Mouse (Mus musculus): ENCODE results near the gene Hist1h4h.
A peak's percentile ranks its signal among the peaks of the same experiment; 100 is the strongest.
"Not testable (repeated sequence)": the region's sequence is repeated elsewhere in the genome, so short reads cannot be mapped to it uniquely, and the experiment has no call there.

Gene Hist1h4h

GRCm38 (mm10) chr13:23535137-23536075, 4.6 kb downstream of the Hist1h4h start, which contains the start of gene Hist1h3g:
Hist1h3g (plus strand) TSS chr13:23535422.
- peak; percentile 79 to 88 for DNase-seq

DNA sequence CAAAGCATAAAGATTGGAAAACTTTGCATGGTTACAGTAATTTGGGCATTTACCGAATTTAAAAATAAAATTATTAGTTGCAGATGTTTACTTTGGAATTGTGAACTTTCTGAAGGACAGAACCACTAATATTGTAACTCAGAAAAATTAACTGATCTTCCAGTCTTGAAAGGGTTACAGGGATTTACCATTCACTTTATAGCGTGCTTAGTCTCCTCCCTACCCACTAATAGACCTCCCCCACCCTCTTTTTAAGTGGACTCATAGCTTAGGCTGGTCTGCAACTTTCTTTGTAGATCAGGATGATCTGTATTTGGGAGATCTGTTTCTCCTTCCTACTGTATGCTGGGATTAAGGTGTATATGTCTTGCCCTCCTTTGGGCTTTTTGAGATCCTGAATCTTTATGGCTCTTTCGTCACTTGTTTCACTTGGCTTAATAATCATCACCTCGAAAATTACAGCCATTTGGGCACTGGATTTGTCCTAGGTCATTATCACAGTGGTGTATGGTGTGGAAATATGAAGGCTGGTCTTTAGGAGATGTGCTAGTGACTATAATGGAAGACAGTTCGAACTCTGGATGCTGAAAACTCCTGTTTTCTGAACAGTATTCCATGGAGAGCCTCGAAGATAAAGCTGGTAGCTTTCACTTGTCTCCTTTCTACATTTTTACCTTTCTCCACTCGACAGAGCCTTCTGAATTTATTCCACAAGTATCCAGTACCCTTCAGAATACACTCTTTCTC, 5.4 kb downstream of the Hist1h4h start:
- DNase-seq, result no peak

GRCm38 (mm10) chr13:23537006-23537710, 6.3 kb downstream of the Hist1h4h start:
- no peak for DNase-seq

GRCm38 (mm10) chr13:23538249-23538648, 7.4 kb downstream of the Hist1h4h start:
- no peak for DNase-seq

DNA sequence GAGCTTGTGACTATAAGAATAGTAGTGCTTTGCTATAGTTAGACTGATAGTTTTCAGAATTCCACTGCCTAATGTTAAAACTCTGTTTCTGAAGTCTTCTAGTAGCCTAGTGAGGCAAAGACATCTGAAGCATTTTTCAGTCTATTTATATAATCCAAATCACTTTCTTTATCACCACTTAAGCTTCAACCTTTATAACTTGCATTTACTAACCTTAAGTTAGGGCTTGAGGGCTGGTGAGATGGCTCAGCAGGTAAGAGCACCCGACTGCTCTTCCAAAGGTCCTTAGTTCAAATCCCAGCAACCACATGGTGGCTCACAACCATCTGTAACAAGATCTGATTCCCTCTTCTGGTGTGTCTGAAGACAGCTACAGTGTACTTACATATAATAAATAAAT, 9.0 kb downstream of the Hist1h4h start:
- DNase-seq, result not testable (repeated sequence)

DNA sequence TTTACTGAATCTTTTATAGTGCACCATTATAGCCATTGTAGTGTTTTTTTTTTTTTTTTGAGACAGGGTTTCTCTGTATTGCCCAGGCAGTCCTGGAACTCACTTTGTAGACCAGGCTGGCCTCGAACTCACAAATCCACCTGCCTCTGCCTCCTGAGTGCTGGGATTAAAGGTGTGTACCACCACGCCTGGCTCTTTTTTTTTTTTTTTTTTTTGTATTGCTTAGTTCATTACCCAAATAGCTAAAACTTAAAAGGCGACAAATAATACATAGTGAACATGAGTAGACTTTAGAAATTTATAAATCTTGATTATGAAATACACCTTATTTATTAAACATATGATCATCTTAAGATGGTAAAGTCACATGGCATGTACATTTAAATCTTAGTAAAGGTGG, 10.6 kb downstream of the Hist1h4h start:
- DNase-seq, result no peak

- DNase-seq, result not testable (repeated sequence)
Observed at GRCm38 (mm10) chr13:23542225-23542980, 11.6 kb downstream of the Hist1h4h start.

- DNase-seq, result peak; percentile 21 to 45
Observed at GRCm38 (mm10) chr13:23542999-23543607, 12.3 kb downstream of the Hist1h4h start, which contains the start of gene Hist1h2bh. Hist1h2bh (minus strand) TSS chr13:23543392.

GRCm38 (mm10) chr13:23543965-23544786, 13.3 kb downstream of the Hist1h4h start, which contains the start of gene Hist1h3f:
Hist1h3f (plus strand) TSS chr13:23544052.
- DNase-seq, result peak; percentile 54 to 71

DNA sequence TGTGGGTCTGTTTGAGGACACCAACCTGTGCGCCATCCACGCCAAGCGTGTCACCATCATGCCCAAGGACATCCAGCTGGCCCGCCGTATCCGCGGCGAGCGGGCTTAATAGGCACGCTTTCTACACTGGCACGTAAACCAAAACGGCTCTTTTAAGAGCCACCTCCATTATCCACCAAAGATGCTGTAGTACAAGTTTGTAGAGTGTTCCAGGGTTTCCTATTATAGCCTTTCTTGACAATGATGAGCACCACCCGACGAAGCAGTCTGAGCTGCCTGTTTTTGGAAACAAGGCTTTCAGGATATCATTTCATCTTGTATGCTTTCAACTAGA, 13.9 kb downstream of the Hist1h4h start:
- DNase-seq, result peak in 1 of 2 experiments; percentile 36

DNA sequence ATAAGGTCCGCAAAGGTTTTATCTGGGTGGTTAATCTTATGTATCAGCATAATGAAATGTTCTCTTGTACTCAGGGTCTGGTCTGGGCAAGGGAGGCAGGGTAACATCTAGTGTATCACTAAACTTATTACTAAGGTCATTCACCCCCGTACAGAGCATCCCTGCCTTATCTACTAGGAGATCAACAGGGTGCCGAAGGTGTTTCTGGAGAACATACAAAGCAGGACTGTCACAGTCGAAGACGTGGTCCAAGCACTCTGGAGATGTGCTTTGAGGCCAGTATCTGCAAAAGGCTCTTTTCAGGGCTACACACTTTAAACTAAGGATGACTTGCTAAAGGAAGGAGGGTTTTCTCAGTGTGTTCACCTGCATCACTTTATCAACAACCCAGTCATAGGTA, 15.8 kb downstream of the Hist1h4h start:
- no peak for DNase-seq

DNA sequence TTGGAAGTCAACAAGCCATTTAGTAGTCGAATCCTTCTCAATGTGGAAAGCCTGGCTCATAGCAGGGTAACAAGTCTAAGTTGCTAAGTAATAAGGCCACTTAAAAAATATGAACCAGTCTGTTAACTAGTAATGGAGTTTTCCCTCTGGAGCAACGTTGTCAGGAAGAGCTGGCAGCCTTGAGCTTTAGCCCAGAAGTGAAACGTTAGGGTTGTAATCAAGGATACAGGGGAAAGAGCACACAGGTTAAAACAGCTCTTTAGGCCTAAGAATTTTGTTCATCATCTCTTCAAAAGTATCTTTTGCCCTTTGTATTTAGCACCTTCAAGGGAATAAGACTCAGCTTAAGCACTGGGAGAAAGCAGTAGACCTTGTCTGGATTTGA, 19.9 kb downstream of the Hist1h4h start:
- DNase-seq, result no peak

GRCm38 (mm10) chr13:23551146-23551834, 20.4 kb downstream of the Hist1h4h start, which contains the start of gene Hist1h4f:
Hist1h4f (minus strand) TSS chr13:23551648.
- DNase-seq, result peak; percentile 83 to 88

DNA sequence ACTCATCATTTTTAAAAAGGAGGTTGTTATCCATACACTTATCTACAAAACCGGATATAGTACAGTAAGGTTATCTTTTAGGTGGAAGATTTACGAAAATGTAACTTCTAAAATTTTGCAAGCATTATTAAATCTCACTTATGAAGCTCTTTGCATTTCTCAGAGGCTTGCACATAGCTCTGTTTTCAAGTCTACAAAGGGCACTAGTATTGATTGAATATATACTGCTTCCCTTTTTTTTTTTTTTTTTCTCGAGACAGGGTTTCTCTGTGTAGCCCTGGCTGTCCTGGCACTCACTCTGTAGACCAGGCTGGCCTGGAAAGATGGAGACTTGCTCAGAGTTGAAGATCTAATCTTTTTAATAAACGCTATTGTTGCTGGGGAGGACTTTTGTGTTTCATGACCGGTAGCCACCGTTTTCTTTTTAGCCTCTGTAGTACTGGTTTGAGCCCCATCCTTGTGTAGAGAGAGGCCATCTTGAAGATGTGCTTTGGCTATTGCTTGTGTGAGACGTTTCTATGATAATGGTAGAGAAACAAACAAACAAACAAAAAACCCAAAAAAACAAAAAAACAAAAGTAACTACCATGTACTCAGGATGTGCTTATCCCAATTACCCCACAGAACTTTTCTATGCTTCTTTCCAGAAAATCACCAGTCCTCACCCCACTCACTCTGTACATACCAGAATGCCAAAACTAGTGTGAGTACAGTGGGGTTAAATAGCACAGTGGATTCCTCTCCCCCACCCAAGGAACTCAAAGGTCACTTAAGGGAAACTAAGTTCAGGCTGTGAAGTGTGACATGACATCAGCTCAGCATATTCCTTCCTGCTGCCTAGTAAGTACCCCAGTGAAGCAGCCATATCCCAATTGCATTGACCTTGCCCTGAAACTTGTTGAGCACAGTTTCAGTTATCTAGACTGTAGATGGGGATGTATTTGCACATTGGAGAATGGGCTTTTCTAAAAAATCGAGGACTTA, 21.4 kb downstream of the Hist1h4h start:
- DNase-seq, result no peak

DNA sequence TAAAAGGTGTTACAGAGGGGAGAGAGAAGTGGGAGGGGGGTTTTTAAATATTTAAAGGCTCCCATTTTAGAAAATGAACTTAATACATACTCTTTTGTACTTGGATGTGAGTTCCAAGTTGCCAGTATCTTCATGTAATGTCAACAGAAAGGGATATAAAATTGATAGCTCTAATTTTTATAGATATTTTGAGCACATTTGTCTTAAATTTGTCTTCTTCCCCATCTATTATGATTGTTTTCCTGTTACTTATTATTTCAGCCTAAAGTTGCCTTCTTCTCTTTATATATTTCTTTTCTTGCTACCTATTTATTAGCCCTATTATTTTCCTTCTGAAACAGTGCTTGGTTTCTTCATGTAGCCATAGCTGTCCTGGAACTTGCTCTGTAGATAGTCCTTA, 22.1 kb downstream of the Hist1h4h start, which contains the start of gene Hist1h1d:
Gene Hist1h1d (plus strand): TSS at position 301 of the 400 bp plus-strand sequence.
- DNase-seq, result no peak

DNA sequence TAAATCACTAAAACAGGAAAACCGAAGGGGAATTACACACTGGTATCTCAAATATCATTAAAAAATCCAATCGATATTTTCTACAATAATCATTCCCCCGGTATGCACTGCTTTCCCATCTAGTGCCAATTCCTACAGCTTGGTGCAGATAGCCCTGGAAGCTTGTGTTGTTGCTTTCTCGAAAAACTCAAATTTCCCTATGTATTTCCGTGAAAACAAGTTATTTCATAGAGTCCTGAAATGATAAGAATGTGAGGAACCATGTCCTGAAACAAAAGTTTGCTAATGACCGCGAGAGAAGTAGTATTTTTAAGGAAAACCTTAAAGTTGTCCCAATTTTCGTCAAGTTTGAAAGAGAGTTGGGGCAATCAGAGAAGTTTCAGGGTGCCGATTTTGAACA, 23.5 kb downstream of the Hist1h4h start:
- no peak for DNase-seq

- peak; percentile 73 to 77 for DNase-seq
Observed at GRCm38 (mm10) chr13:23554925-23555838, 24.3 kb downstream of the Hist1h4h start.
